Mouse (Mus musculus) kidney, adult 18-20 months (tissue): ENCODE data around the gene Bcat1.

Source experiments
- DNase-seq: peaks from one replicate; pipeline ENCODE4 v3.0.0; 2021

Bcat1 gene

DNA sequence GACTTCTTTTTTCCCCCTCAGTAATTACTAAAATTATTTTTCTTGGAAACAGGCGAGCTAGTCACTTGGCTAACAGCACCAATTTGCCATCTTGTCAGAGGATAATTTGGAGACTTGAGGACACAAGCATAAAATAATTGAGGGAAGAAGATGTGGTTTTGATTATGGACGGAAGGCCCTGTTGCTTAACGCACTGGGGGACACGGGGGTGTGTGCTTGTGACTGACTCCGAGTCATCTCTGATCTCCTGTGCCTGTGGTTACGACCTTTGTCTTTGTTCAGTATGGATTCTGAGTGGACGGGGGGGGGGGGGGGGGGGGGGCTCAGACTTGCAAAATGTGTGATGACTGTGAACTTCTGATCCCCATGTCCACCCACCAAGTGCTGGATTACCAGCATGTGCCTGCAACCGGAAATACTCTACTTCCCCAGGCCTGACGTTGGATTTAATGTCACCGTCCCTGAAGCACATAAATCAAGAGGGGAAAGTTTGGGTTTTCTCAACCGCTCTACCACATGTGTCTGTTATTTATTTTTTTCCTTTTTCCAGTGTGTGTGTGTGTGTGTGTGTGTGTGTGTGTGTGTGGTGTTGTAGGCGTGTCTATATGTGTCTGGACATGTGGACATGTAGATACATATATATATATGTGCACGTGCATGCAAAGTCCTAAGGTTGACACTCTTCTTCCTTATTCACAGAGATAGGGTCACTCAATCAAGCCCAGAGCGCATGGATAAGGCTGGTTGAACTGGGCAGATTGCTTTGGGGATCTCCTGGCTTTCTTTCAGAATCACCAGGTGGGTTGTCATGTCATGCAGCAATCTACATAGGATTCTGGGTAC, 73.7 kb downstream of the Bcat1 start:
- no peak for DNase-seq

DNA sequence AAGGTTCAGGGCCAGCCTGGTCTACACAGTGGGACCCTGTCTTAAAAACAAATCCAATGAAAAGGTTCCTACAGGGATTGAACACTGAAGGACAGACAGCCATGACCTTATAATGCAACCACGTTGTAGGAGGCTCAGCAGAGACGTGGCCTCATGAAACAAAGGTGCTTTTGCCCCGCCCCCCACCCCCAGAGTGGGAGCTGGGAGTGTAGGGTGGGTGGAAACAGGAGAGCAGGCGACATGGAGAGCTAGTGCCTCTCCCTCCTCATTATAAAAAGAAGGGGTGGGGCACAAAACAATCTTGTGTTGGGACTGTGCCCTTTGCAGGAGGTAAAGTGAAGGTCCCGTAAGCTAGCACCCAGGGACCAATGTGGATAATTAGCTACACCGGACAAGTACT, 74.5 kb downstream of the Bcat1 start:
- DNase-seq = no peak

DNA sequence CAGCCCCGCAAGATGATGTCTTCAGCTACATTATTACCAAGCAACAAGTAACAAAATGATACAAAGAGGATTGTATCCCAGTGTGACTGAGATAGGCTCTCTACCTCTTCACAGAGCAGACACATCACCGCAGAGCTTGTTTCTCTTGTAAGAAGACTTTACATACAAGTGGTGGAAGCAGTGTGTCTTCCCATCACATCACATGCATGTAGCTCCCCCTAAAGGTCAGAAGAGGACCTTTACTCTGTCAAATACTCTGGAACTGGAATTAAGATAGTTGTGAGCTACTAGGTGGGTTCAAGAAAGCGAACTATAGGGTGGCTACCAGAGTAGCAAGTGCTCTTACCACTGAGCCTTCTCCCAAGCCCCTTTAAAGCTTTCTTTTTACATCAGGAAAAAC, 78.8 kb downstream of the Bcat1 start:
- DNase-seq = no peak

DNA sequence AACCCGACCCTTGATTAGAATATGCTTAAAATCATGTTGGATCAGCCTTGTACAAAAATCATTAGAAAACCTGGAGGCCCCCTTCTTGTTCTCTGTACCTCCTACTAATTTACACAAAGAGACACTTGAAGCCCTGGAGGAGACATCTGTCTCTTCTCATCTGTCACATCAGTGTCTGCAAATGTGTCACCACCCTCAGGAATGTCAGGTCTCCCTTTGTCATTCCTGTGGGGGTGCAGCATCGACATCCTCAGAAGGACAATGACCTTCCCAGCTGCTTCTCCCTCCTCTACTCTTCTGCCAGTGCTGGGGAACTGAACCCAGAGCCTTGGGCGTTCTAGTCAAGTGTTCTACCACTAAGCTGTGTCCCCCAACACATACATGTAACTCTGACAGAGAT, 83.9 kb downstream of the Bcat1 start:
- DNase-seq = no peak

DNA sequence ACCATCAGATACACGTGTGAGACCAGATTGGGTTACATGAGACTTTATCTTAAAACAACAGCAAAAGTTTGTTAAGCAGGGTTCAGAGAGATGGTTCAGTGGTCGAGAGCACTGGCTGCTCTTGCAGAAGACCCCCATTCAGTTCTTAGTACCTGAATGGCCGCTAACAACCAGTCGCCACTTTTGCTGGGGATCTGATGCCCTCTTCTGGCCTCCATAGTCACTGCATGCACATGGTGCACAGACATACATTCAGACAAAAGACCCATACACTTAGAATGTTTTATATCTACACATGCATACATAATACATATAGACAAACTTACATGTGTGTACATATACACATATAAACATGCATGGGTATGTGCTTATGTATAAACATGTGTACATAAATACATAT, 86.8 kb downstream of the Bcat1 start:
- no peak for DNase-seq

DNA sequence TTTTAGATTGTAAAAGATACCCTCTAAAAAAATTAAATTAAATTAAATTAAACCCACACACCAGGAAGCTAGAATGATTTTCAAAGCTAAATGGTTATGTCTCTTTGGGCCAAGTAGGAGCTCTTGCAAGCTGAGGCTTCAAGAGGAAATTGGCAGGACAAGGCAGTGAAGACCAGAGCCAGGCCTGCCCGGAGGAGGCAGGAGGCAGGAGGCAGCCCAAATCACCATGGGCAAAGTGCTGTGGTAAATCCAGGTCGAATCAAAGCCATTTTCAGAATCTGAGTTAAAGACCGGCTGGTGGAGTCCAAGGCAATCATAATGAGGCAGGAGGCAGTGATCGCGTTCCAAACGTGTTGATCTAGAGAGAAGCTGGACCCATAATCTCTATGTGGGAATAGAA, 88.3 kb downstream of the Bcat1 start:
- no peak for DNase-seq

DNA sequence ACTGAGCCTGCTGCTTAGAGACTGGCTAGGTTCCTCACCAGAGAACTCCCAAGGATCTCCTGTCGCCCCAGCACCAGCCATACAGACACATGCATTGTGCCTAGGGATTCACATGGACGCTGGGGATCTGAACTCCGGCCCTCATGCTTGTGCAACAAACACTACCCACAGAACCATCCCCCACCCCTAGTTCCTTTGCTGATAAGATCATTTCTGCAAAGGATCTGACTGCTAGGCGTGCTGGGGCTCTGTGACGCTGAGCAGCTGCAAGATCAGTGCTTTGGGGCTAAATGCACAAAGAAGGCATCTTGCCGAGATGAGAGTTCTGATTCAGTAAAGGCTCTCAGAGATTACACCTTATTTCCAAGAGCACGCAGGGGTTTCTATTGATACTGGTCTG, 88.8 kb downstream of the Bcat1 start:
- no peak for DNase-seq

DNA sequence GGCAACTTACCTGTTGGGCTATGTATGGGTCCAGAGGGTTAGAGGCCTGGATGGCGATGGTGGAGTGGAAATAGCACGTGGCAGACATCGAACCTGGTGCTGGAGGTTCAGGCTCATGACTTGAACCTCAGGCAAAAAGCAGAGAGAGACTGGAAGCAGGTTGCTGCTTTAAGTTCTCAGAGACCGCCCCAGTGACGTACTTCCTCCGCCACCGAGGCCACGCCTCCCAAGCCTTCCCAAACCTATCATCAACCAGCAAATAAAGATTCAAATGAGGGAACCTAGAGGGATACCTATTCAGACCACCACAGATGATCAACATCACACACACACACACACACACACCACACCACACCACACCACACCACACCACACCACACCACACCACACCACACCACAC, 91.8 kb downstream of the Bcat1 start:
- no peak for DNase-seq

DNA sequence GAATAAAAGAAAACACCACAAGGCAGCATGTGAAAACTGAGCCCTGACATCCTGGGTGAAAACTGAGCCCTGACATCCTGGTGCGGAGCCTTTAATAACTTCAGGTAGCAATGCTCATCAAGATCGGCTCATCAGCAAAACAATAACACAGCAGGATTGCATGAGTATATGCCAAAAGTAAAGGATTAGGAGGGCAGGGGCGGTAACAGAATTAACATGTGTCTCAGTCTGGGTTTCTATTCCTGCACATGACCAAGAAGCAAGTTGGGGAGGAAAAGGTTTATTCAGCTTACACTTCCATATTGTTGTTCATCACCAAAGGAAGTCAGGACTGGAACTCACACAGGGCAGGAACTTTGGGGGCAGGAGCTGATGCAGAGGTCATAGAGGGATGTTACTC, 93.9 kb downstream of the Bcat1 start:
- DNase-seq = no peak

DNA sequence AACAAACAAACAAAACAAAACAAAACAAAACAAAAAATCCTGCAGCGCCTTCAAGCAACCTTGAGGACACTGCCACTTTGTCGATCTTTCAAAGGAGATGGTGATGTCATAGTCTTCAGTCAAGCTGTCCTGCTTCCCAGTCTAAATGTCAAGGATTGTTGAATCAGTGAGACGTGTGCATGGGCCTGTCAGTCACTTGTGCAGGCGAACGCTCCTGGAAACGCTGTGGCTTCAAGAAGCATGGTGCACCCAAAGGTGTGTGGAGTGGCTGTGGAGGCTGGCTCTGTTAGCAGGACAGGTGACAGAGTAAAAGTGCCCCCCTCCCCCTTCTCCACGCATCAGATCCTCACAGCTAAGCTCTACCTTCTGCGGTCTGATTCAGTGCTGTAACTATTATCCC, 103.6 kb downstream of the Bcat1 start:
- no peak for DNase-seq

DNA sequence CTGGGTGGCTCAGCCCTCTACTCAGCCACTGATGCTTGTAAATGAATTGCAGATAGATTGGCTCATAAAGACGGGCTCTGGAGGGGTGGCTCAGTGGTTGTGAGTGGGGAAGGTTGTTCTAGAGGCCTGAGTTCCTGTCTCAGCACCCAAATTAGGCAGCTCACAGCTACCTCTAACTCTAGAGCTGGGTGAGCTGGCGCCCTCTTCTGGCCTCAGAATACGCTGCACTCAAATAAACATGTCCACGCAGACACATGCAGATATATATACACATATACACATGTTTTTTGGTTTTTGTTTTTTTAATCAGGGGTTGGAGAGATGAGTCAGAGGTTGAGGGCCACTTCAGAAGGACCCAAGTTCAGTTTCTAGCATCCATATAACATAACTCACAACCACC, 105.1 kb downstream of the Bcat1 start:
- no peak for DNase-seq

DNA sequence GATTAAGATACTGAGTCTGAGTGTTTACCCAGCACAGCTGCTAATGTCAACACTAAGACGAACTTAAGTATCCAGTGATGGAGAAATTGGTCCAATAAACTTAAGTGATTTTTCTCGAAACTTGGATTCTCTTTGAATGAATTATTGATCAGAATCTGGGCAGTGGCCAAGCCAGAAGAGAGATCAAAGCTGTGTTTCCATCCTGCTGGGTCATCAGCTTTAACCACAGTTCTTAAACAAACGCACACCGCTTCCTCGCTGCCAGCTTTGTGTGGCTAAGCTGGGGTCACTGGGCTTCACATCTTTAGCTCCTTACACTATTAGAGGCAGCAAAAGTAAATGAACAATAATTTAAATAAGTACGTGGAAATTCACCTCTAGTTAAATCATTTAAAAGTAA, 108.4 kb downstream of the Bcat1 start:
- DNase-seq = no peak

DNA sequence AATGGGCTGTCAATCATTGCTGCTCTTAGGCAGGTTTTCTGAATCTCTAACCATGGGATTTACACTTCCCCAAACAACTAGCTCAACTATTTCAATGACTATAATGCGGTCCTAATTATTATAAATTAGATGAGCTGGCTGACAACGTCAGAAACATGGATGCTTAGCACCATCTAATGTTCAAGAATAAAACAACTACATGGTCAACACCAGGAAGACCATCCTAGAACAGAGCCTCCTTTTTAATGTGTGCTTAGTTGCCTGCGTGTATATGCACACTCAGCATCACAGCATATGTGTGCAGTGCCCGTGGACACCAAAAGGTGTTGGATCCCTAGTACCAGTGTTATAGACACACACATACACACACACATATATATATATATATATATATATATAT, 111.8 kb downstream of the Bcat1 start:
- DNase-seq = no peak

DNA sequence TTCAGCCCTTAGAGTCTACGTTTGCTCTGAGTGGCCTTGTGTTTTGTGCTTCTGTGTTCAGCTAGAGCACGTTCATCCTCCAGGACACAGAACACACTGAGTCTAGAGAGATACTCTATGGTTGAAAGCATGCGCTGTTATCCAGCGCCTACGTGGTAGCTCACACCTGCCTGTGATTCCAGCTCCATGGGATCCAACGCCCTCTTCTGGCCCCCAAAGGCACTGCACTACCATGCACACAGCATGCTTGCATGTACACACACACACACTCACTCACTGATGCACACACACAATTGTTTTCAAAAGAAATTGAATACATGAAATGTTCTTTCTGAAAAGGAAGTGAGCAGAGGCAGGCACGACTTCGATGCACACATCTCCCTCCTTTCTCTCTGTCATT, 112.8 kb downstream of the Bcat1 start:
- no peak for DNase-seq

DNA sequence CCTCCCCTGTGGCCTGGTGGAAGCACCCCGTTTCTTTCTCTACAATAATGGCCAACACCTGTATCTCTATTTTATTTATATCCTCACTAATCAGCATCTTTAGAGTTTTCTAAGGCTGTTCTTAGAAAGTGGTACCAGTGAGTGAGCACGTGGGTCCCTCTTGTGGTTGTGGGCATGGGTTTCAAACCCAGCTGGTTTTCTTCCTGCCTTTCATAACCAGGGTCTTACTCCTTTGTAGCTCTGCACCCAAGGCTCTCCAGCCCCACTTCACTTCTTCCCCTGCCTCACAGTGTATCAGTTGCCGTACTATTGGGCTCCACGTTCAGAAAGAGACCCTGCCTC, 114.0 kb downstream of the Bcat1 start:
- no peak for DNase-seq

DNA sequence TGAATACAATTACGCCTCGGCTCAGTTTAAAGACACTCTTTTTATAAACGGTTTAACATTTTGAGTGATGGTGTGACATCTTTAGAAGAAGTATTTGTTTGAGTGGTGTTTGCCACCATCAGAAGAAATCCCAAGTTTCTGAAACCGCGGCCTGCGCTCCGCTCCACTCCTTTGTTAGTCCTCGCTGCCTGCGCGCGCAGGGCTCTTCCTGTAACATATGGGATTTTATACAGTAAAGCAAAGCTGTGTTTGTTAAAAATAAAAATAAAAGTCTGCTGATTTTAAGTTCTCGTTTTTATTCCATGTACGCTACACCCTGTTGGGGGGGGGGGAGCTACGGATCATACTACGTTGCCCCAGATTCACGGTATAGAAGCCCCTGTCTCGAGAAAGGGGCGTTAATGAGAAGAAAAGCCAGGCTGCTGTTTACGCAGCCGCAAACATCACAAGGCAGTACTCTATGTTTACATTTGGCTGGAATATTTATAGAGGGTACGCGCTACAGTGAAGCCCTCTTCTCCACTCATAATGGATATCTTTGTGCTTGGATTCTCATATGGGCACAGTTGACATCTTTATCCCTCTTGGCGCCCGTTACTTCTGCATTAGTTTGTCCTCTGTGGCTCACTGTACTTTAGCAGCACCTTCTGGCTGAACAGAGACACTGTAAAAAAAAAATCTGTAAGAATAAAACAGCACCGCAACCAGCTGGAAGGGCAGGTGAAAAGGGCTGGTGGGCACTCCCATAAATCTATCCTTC, 114.6 kb downstream of the Bcat1 start:
- DNase-seq = no peak

DNA sequence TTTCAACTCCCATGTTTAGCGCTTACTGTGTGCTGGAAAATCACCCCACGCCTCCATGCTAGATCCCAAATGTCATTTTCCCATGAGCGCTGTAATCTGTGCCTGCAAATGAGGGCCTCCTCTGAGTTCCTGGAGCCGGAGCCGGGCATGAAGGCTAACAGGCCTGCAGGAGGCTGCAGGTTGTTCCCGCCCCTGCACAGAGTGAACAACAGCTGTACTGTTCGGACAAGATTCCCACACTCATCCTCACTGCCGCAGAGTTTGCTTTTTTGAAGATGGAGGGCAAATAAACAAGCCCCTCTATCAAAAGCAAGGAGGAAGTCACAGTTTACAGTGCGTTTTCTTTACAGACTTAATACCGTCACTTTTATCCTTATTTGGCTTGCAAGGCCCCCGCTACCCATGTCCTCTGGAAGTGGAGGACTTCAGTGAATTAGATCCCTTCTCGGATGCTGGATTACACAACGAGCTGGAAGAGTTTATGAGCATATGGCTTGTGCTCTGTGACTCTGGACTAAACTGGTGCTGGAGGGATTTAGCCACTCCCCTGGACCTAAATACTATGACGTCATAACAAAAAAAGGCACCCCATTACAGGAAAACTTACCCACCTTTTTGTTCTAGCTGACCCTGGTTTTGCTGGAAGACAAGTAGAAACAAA, 120.0 kb downstream of the Bcat1 start:
- no peak for DNase-seq

DNA sequence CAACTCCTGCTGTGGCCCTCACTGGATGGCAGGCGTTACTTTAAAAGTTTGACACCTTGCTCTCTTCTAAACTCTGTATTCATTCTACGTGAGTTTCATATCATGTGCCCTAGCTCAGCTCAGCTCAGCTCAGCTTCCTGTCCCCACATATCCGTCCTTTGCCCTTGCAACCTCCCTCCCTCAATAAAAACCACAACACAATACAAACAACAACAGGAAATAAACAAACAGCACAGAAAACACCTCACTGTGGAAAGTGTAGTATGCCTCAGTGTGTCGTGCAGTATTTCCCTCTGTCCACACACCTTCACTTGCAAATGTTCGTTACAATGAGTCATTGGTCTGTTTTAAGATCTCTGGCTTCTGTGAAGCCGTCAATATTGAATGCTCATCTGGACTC, 123.1 kb downstream of the Bcat1 start:
- DNase-seq = no peak

DNA sequence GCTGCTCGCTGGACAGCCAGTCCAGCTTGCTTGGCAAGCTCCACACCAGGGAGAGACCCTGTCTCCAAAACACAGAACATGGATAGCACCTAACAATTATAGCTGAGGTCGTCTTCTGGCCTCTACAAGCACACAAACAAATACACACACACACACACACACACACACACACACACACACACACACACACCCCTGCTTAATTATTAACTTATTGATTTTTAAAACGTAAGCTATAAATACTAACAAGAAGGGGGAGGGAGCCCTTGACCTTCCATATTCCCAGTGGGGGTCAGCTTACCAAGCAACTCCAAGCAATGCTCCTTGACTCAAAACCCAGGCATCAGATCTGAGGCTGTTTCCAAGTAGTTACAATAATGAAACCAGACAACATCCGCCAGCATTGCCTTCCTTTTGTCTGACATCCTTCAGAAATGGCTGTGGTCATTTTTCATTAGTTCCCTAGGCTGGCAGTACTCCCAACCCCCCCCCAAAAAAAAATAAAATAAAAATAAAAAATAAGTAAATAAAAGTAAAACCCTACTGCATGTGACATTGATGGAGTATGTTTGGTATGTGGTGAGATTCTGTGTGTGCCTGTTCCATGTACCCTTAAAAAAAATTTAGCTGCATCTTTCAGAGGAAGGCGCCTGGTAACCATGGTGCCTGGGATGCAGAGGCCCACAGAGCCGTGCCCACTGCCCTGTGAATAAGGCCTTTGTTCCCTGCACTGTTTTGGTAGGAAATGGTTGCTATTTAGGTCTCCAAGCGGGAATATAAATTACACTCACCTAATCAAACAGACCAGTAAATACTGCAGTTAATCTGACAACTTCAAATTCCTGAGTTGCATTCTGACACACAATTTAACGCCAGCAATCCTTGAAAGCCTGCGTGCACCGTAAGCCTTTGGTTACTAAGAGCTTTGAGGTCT, 131.3 kb downstream of the Bcat1 start:
- DNase-seq = no peak
